Mouse (Mus musculus) midbrain, embryonic 16.5 days (tissue): ENCODE measurements around the gene Hsd11b2. TPM values are rescaled to one million over a fixed set of nuclear protein-coding genes. Genes with fewer than 3 reads are reported as not detected.
A peak's percentile ranks its signal among the peaks of the same experiment; 100 is the strongest.
"Not testable (repeated sequence)": the region's sequence is repeated elsewhere in the genome, so short reads cannot be mapped to it uniquely, and the experiment has no call there.

Experiments
- ATAC-seq: fragments of 200-750 bp; cut with Nextera tagmentation; 2 replicates; pipeline ENCODE4 v1.8.0; 2017; ENCODE audit warnings: moderate TSS enrichment
- H3K27ac ChIP-seq: fragments of 300-500 bp; sonication (generic); 2 replicates; pipeline ENCODE4 v1.5.1; 2014; ENCODE audit warnings: mild to moderate bottlenecking, low read length, mixed read lengths
- H3K27me3 ChIP-seq: fragments of 300-500 bp; sonication (generic); 2 replicates; pipeline ENCODE4 v1.6.1; 2014; ENCODE audit warnings: low read depth, low read length, mixed read lengths; ENCODE audit not compliant: control insufficient read depth, insufficient read depth
- H3K36me3 ChIP-seq: fragments of 300-500 bp; sonication (generic); 2 replicates; pipeline ENCODE4 v1.6.1; 2014; ENCODE audit warnings: mild to moderate bottlenecking, low read length, moderate library complexity, mixed read lengths; ENCODE audit not compliant: control insufficient read depth, insufficient read depth
- H3K4me1 ChIP-seq: fragments of 300-500 bp; sonication (generic); 2 replicates; pipeline ENCODE4 v1.6.1; 2014; ENCODE audit warnings: mild to moderate bottlenecking, low read length, mixed read lengths; ENCODE audit not compliant: control insufficient read depth, insufficient read depth
- H3K4me2 ChIP-seq: fragments of 300-500 bp; sonication (generic); 2 replicates; pipeline ENCODE4 v1.6.1; 2014; ENCODE audit warnings: mild to moderate bottlenecking, low read length, mixed read lengths
- H3K4me3 ChIP-seq: fragments of 300-500 bp; sonication (generic); 2 replicates; pipeline ENCODE4 v1.5.1; 2014; ENCODE audit warnings: low read depth, mild to moderate bottlenecking, low read length, moderate library complexity, mixed read lengths
- H3K9ac ChIP-seq: fragments of 300-500 bp; sonication (generic); 2 replicates; pipeline ENCODE4 v1.6.1; 2014; ENCODE audit warnings: low read depth, low read length, mixed read lengths
- H3K9me3 ChIP-seq: fragments of 300-500 bp; sonication (generic); replicated peaks from 2 replicates; pipeline ENCODE4 v1.6.1; 2014; ENCODE audit warnings: mild to moderate bottlenecking, low read length, mixed read lengths; ENCODE audit not compliant: control insufficient read depth, poor library complexity, severe bottlenecking
- WGBS: fragments of 180-500 bp; shearing (Covaris S2); extraction: QIAGEN DNeasy Blood & Tissue Kit; methylation state at CpG from one replicate; pipeline ENCODE4 v1.1.7; 2014; 5-methylcytosine and 5-hydroxymethylcytosine counted together
- polyA plus RNA-seq: library from polyadenylated mRNA; unstranded; fragments of >200 nt; fragmentation: Nextera tagmentation; extraction: Ambion mirVana; gene quantifications from 2 replicates; pipeline ENCODE4 v1.2.1, GENCODE M21; 2015

Gene Hsd11b2
- polyA plus RNA-seq, 1 experiment from 2014 or later = 2.7 TPM

DNA sequence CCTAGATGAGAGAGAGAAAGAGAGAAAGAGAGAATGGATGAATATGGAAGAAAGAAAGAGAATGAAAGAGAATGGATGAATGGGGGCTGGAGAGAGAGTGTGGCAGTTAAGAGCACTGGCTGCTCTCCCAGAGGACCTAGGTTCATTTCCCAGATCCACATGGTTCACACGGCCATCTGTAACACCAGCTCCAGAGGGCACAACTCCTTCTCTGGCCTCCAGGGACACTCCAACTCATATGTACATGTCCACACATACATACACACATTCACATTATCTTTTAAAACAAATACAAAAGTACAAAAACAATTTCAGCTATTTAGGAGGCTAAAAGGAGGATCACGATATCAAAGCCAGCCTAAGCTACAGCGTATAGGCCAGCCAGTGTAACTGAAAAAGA, 44.3 kb downstream of the Hsd11b2 start:
- peaks cover 36% of the 10 kb centered on the region for H3K4me1 ChIP-seq
- WGBS = 83% methylated on average over 3 of the region's 3 CpGs
- no peak for ATAC-seq
- H3K36me3 ChIP-seq = no peaks in the 10 kb centered on the region
- H3K27ac ChIP-seq = no peak overlapping the region
- no peaks in the 10 kb centered on the region for H3K9me3 ChIP-seq
- no peaks in the 10 kb centered on the region for H3K27me3 ChIP-seq
- no peak overlapping the region for H3K9ac ChIP-seq
- no peak overlapping the region for H3K4me3 ChIP-seq
- H3K4me2 ChIP-seq = no peak overlapping the region

DNA sequence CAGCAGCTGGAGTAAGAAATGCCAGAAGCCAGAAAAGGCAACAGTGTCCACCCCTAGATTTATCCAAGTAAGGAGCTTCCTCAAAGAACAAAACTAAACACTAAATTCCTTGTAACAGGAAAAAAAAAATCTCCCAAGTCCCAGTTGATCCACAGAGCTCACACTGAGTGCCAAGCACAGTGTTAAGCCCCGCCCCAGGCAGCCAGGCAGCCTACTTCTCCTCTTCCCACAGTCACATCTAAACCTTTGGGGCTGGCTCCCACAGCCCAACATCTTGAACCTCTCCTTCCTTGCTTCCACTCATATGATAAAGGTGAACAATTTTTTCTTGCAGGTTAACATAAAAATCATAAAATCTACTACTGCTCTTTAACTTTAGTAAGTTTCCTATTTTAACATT, 45.3 kb downstream of the Hsd11b2 start:
- H3K4me1 ChIP-seq = peaks cover 36% of the 10 kb centered on the region
- no peaks in the 10 kb centered on the region for H3K9me3 ChIP-seq
- no peak overlapping the region for H3K27ac ChIP-seq
- H3K36me3 ChIP-seq = no peaks in the 10 kb centered on the region
- no peaks in the 10 kb centered on the region for H3K27me3 ChIP-seq
- no peak for ATAC-seq
- no peak overlapping the region; the same call in 1 of the 2 replicates for H3K4me2 ChIP-seq
- 91% methylated on average over 1 of the region's 1 CpGs for WGBS
- no peak overlapping the region for H3K9ac ChIP-seq
- H3K4me3 ChIP-seq = no peak overlapping the region

DNA sequence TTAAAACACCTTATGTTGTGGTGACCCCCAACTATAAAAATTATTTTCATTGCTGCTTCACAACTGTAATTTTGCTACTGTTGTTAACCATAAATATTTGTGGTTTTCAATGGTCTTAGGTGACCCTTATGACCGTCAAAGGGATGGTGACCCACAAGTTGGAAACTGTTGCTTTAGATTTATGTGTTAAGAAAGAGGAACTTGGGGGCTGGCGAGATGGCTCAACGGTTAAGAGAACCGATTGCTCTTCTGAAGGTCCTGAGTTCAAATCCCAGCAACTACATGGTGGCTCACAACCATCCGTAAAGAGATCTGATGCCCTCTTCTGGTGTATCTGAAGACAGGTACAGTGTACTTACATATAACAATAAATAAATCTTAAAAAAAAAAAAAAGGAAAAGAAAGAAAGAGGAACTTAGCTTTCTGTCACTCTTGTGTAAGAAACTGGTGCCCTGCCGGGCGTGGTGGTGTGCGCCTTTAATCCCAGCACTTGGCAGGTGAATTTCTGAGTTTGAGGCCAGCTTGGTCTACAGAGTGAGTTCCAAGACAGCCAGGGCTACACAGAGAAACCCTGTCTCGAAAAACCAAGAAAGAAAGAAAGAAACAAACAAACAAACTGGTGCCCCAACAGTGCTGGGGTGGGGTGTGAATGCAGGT, 46.1 kb downstream of the Hsd11b2 start:
- peak overlapping the region; percentile 93 for H3K9ac ChIP-seq

DNA sequence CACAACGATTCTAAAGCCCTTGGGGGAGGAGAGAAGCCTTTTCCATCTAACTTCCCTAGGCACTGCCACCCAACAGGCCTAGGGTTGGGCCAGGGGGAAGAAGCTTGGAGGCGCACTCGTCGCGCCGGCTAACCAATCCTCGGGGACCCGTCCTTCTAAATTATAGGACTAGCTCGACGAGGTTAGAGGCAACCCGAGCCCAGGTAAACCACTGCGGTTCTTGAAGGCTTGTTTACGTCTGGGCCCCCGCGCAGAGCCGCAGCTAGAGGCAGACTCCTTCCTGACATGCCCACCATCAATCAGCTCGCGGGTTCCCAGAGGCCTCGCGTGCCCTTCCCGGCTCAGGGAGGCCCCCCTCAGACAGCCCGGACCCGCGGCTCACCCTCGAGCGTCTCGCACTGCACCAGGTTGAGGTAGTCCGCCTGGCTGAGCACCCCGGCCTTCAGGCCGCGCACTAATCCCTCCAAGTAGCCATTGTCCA, 46.9 kb downstream of the Hsd11b2 start:
- Histone ChIP-seq H3K9me3 (no peaks in the 10 kb centered on the region), H3K4me2 (peak overlapping the region; percentile 95), H3K4me3 (peak overlapping the region; percentile 88), H3K27ac (peak overlapping the region; percentile 90), H3K4me1 (peaks cover 36% of the 10 kb centered on the region), H3K27me3 (no peaks in the 10 kb centered on the region), H3K36me3 (no peaks in the 10 kb centered on the region), H3K9ac (peak overlapping the region; percentile 93)
- ATAC-seq = peak; percentile 84
- under 1% methylated on average over 31 of the region's 31 CpGs for WGBS

More for the DNA sequence above, 46.1 kb downstream of the Hsd11b2 start:
- H3K4me1 ChIP-seq = peaks cover 36% of the 10 kb centered on the region
- H3K4me2 ChIP-seq = peak overlapping the region; percentile 95
- H3K36me3 ChIP-seq, H3K27me3 ChIP-seq, H3K9me3 ChIP-seq, H3K27ac ChIP-seq, ATAC-seq: not testable (repeated sequence)
- peak overlapping the region; percentile 88 for H3K4me3 ChIP-seq
- WGBS = 84% methylated on average over 9 of the region's 9 CpGs

DNA sequence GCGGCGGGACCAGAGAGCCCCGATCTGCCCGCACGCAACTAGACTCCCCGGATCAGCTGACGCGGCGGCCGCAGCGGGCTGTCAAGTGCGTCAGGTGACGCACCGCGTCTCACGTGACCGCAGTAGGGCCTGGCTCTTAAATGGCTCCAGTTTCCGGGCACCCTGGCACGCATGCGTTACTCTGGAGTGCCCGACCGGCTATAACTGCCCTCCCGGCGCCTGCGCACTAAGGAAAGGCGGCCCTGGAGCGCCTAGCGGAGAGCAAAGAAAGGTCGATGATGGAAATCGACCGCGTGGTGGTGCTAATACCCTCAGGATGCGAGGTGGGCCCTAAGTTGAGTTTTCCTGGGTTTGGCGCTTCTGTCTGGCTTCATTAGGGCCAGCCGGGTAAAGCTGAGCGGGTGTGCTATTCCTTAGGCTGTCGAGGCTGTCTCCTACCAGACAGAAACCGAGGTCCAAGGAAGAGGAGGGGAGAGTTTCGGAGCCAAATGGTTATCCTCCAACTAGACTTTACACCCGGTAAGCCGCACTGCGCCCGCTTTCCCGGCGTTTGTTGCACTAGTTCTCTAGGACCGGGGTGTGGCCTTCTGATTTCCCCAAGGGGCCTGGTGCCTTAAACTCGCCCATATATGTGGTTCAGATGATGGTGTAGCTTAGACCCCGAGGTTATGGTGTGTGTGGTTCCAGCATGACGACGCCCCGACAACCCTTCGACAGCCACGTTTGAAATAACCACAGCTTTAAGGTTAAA, 47.6 kb downstream of the Hsd11b2 start, which contains the start of gene Atp6v0d1:
Gene Atp6v0d1 (minus strand): TSS at position 96 of the 751 bp plus-strand sequence.
- peak; percentile 98 for ATAC-seq
- Histone ChIP-seq H3K36me3 (no peaks in the 10 kb centered on the region), H3K4me3 (peak within 1 kb of the TSS; percentile 88), H3K27ac (peak within 1 kb of the TSS; percentile 90), H3K27me3 (no peaks in the 10 kb centered on the region), H3K4me2 (peak within 1 kb of the TSS; percentile 95), H3K4me1 (peaks cover 36% of the 10 kb centered on the region), H3K9ac (peak within 1 kb of the TSS; percentile 93), H3K9me3 (no peaks in the 10 kb centered on the region)
- WGBS = 3% methylated on average over 48 of the region's 53 CpGs

DNA sequence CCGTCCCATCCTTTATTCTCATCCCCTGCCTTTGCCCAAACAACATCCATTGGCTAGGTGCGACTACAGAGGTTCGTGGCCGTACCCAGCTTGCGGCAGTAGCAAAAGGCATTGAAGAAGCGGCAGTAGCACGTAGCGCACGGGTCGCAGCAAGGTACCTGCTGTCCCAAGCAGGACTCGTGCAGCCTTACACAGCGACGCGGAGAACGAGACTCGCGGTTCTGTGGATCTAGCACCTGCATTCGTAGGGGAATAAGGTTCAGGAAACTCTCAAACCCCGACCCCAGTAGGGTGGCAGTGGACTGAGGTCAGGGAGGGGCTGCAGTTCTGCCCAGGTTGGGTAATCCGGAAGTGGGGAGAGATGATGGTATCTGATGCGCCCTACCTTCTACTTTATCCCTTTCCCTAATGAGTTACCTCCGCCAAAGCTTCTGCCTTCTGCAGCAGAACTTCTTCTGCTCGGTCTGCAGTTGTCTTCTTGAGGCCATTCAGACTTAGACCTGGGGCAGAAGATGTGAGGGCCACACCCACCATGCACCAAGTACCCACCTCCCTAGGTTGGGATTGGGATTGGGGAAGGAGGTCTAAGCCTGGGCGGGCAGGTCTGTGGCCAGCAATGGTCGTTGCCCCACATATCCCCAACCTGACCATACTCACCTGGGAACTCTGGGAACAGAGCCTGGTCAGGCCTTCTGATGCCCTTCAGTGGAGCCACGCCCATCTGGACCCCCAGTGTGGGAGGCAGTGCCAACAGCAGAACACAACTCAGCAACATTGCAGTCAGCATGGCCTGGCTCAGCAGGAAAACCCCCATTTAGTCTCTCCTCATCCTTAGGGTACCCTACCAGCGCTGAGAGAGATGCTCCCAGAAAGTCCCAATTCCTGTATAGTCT, 48.4 kb downstream of the Hsd11b2 start:
- H3K27ac ChIP-seq = peak overlapping the region; percentile 79
- H3K4me1 ChIP-seq = peaks cover 36% of the 10 kb centered on the region
- H3K4me3 ChIP-seq = peak overlapping the region; percentile 88
- H3K27me3 ChIP-seq = no peaks in the 10 kb centered on the region
- H3K36me3 ChIP-seq = no peaks in the 10 kb centered on the region
- H3K9me3 ChIP-seq = no peaks in the 10 kb centered on the region
- ATAC-seq = peak; percentile 10; the same call in 1 of the 2 replicates
- 21% methylated on average over 27 of the region's 27 CpGs for WGBS
- H3K4me2 ChIP-seq = peak overlapping the region; percentile 83
- H3K9ac ChIP-seq = peak overlapping the region; percentile 66

DNA sequence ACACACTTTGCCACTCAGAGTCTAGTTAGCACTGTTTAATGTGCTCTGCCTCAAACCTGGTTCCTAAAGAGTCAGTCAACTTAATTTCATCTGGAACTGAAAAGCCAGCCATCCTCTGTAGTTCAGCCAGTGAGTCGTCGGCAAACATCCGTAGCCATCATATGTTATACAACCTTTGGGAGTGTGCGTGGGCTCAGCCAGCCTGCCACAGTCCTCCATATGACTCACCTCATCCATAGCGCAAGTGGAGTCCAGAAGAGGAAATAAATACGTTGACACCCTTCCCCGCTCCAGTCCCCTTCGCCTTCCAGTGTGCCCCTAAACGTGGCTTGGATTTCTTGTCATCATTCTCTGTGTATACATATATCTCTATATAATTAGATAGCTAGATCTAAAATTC, 53.3 kb downstream of the Hsd11b2 start:
- ATAC-seq = no peak
- Histone ChIP-seq H3K9me3 (no peaks in the 10 kb centered on the region), H3K27ac (no peak overlapping the region), H3K4me2 (no peak overlapping the region), H3K4me3 (no peak overlapping the region), H3K4me1 (peaks cover 6% of the 10 kb centered on the region), H3K9ac (no peak overlapping the region), H3K27me3 (no peaks in the 10 kb centered on the region), H3K36me3 (no peaks in the 10 kb centered on the region)
- 91% methylated on average over 9 of the region's 9 CpGs for WGBS

DNA sequence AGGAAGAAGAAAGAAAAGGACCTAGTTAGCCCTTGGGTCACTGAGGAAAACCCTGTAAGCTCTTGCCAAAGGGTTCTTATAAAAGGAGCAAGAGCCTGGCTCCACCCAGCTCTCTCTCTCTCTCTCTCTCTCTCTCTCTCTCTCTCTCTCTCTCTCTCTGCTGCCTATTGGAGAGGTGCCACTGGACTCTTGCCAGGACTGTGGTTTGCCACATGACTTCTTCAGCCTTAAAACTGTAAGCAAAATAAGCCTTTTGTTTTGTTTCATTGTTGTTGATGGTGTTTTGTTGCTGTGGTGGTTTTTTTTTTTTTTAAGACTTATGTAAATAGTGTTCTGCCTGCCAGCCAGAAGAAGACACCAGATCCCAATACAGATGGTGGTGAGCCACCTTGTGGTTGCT, 54.9 kb downstream of the Hsd11b2 start:
- no peaks in the 10 kb centered on the region for H3K4me1 ChIP-seq
- H3K4me2 ChIP-seq = no peak overlapping the region
- H3K27me3 ChIP-seq = no peaks in the 10 kb centered on the region
- no peak overlapping the region for H3K27ac ChIP-seq
- no peak overlapping the region for H3K9ac ChIP-seq
- ATAC-seq = no peak
- no peaks in the 10 kb centered on the region for H3K36me3 ChIP-seq
- H3K4me3 ChIP-seq = no peak overlapping the region
- no peaks in the 10 kb centered on the region for H3K9me3 ChIP-seq
